Mouse (Mus musculus) ES-E14 (cell line): ENCODE results near the gene Lgr6. TPM values are rescaled to one million over a fixed set of nuclear protein-coding genes. Genes with fewer than 3 reads are reported as not detected.

Experiments
- DNase-seq: peaks from one replicate; pipeline ENCODE4 v3.0.0-alpha.2; 2013; ENCODE audit warnings: low read depth, low spot score
- H3K27ac ChIP-seq: 2 replicates; pipeline ENCODE4 v1.5.1; 2012; ENCODE audit warnings: low read depth, mild to moderate bottlenecking, low read length, moderate library complexity, mixed read lengths; ENCODE audit not compliant: poor library complexity, insufficient read depth, severe bottlenecking
- H3K36me3 ChIP-seq: 2 replicates; pipeline ENCODE4 v1.6.1; 2012; ENCODE audit warnings: mild to moderate bottlenecking, low read length, moderate library complexity, mixed read lengths; ENCODE audit not compliant: control insufficient read depth, poor library complexity, insufficient read depth, severe bottlenecking
- H3K4me1 ChIP-seq, 2 experiments: fragments of 150-350 bp in 1 of 2; sonication (generic) in 1 of 2; 2 replicates each; pipeline ENCODE4 v1.6.1; 2012; ENCODE audit warnings: low read length in 2 of 2, mild to moderate bottlenecking in 1 of 2, mixed read lengths in 1 of 2; ENCODE audit not compliant: control insufficient read depth in 2 of 2, insufficient read depth in 2 of 2, poor library complexity in 1 of 2
- H3K4me3 ChIP-seq, 2 experiments: fragments of 150-350 bp in 1 of 2; sonication (generic) in 1 of 2; 2 replicates each; pipeline ENCODE4 v1.5.1; 2012; ENCODE audit warnings: low read length in 2 of 2, low read depth in 1 of 2, mild to moderate bottlenecking in 1 of 2, mixed read lengths in 1 of 2; ENCODE audit not compliant: insufficient read depth in 1 of 2, poor library complexity in 1 of 2, severe bottlenecking in 1 of 2
- H3K9ac ChIP-seq: 2 replicates; pipeline ENCODE4 v1.6.1; 2012; ENCODE audit warnings: low read depth, mild to moderate bottlenecking, low read length, mixed read lengths; ENCODE audit not compliant: poor library complexity, insufficient read depth, severe bottlenecking
- H3K9me3 ChIP-seq: fragments of 150-350 bp; sonication (generic); 2 replicates; pipeline ENCODE4 v1.6.1; 2012; ENCODE audit warnings: low read depth, mild to moderate bottlenecking, low read length; ENCODE audit not compliant: control insufficient read depth, insufficient read depth
- CHD2 ChIP-seq: IDR thresholded peaks from 2 replicates; pipeline ENCODE4 v1.6.1; 2014; ENCODE audit warnings: mild to moderate bottlenecking, low read depth, low read length, inconsistent platforms
- HCFC1 ChIP-seq: IDR thresholded peaks from 2 replicates; pipeline ENCODE4 v1.6.1; 2012; ENCODE audit warnings: low read length, inconsistent platforms, borderline replicate concordance; ENCODE audit not compliant: insufficient read depth
- MAFK ChIP-seq: IDR thresholded peaks from 2 replicates; pipeline ENCODE4 v1.6.1; 2014; ENCODE audit warnings: mild to moderate bottlenecking, low read depth, low read length, inconsistent platforms; ENCODE audit not compliant: insufficient read depth
- ZC3H11A ChIP-seq: IDR thresholded peaks from 2 replicates; pipeline ENCODE4 v1.6.1; 2012; ENCODE audit warnings: low read depth, mild to moderate bottlenecking, inconsistent platforms, low read length, borderline replicate concordance
- ZNF384 ChIP-seq: IDR thresholded peaks from 2 replicates; pipeline ENCODE4 v1.6.1; 2012; ENCODE audit warnings: low read depth, low read length, inconsistent platforms
- in situ Hi-C, 2 experiments: fragments of 600-800 bp; cut with MboI; formaldehyde crosslinking; loops; one replicate each; pipeline ENCODE4 v1.15.1; 2025; ENCODE audit warnings: low sequenced_read_pairs in 2 of 2, inconsistent platforms in 1 of 2; ENCODE audit not compliant: unreplicated experiment in 2 of 2
- total RNA-seq: library from RNA; depleted of rRNA; stranded (reverse); fragments of 300-350 nt; gene quantifications from 2 replicates; pipeline ENCODE4 v1.2.3, GENCODE M21; 2012

Gene Lgr6
- total RNA-seq, 1 experiment, result 1.7 TPM

- in situ Hi-C loops, result no loop called here
- H3K27ac ChIP-seq, result no peak overlapping the region
- no peak overlapping the region for H3K9ac ChIP-seq
- H3K36me3 ChIP-seq, result no peaks in the 10 kb centered on the region
- H3K9me3 ChIP-seq, result no peaks in the 10 kb centered on the region
- DNase-seq, result no peak
- no peak overlapping the region for H3K4me3 ChIP-seq
- no peaks in the 10 kb centered on the region; a peak in 1 of 4 replicates for H3K4me1 ChIP-seq
- no peak for TF ChIP-seq MAFK
- TF ChIP-seq CHD2, result no peak
- no peak for TF ChIP-seq ZC3H11A
- no peak for TF ChIP-seq ZNF384
- TF ChIP-seq HCFC1, result no peak
Measured at GRCm38 (mm10) chr1:135012472-135012871, 92.6 kb downstream of the Lgr6 start.

GRCm38 (mm10) chr1:135011912-135012311 lies 93.2 kb downstream of the Lgr6 start:
- no peak for DNase-seq

GRCm38 (mm10) chr1:135009833-135010232 lies 95.2 kb downstream of the Lgr6 start:
- in situ Hi-C loops, result no loop called here
- Histone ChIP-seq H3K9ac (no peak overlapping the region), H3K36me3 (no peaks in the 10 kb centered on the region), H3K4me1 (no peaks in the 10 kb centered on the region), H3K9me3 (no peaks in the 10 kb centered on the region), H3K4me3 (no peak overlapping the region), H3K27ac (no peak overlapping the region)
- no peak for TF ChIP-seq ZNF384
- TF ChIP-seq HCFC1, result no peak
- TF ChIP-seq MAFK, result no peak
- no peak for TF ChIP-seq ZC3H11A
- TF ChIP-seq CHD2, result no peak
- DNase-seq, result no peak

More at GRCm38 (mm10) chr1:135011912-135012311, 93.2 kb downstream of the Lgr6 start:
- H3K4me1 ChIP-seq, result no peaks in the 10 kb centered on the region
- H3K36me3 ChIP-seq, result no peaks in the 10 kb centered on the region
- no peak overlapping the region for H3K9ac ChIP-seq
- H3K4me3 ChIP-seq, result no peak overlapping the region
- no peak for TF ChIP-seq MAFK
- no peak for TF ChIP-seq ZNF384
- TF ChIP-seq CHD2, result no peak
- TF ChIP-seq HCFC1, result no peak
- no peaks in the 10 kb centered on the region for H3K9me3 ChIP-seq
- no peak overlapping the region for H3K27ac ChIP-seq
- in situ Hi-C loops, result no loop called here

GRCm38 (mm10) chr1:135005696-135006095 lies 99.4 kb downstream of the Lgr6 start:
- no peak for DNase-seq
- Histone ChIP-seq H3K36me3 (no peaks in the 10 kb centered on the region), H3K27ac (no peak overlapping the region), H3K4me1 (no peaks in the 10 kb centered on the region), H3K4me3 (no peak overlapping the region), H3K9me3 (no peaks in the 10 kb centered on the region), H3K9ac (no peak overlapping the region)
- TF ChIP-seq HCFC1 (no peak), ZC3H11A (no peak), CHD2 (no peak), MAFK (no peak), ZNF384 (no peak)
- in situ Hi-C loops, result no loop called here

GRCm38 (mm10) chr1:135003346-135003745 lies 101.7 kb downstream of the Lgr6 start:
- H3K36me3 ChIP-seq, result no peaks in the 10 kb centered on the region
- no peaks in the 10 kb centered on the region for H3K9me3 ChIP-seq
- TF ChIP-seq ZC3H11A, result no peak
- TF ChIP-seq HCFC1, result no peak
- no peak for TF ChIP-seq CHD2
- no peak for TF ChIP-seq ZNF384
- no peak for TF ChIP-seq MAFK
- no peak for DNase-seq
- H3K27ac ChIP-seq, result no peak overlapping the region
- H3K9ac ChIP-seq, result no peak overlapping the region
- no peaks in the 10 kb centered on the region for H3K4me1 ChIP-seq
- H3K4me3 ChIP-seq, result no peak overlapping the region
- in situ Hi-C loops, result no loop called here
